Mouse (Mus musculus) stomach, embryonic 16.5 days (tissue): ENCODE measurements around the gene Mdk. TPM values are rescaled to one million over a fixed set of nuclear protein-coding genes. Genes with fewer than 3 reads are reported as not detected.

Experiments used
- ATAC-seq: fragments of 200-750 bp; cut with Nextera tagmentation; 2 replicates; pipeline ENCODE4 v1.8.0; 2017; ENCODE audit warnings: moderate number of reproducible peaks, moderate TSS enrichment; ENCODE audit not compliant: insufficient read depth, low FRiP score
- H3K27ac ChIP-seq: fragments of 300-500 bp; sonication (generic); 2 replicates; pipeline ENCODE4 v1.5.1; 2014; ENCODE audit warnings: low read length
- H3K27me3 ChIP-seq: fragments of 300-500 bp; sonication (generic); 2 replicates; pipeline ENCODE4 v1.6.1; 2014; ENCODE audit warnings: low read length, control low read depth, mixed read lengths; ENCODE audit not compliant: control insufficient read depth, insufficient read depth
- H3K36me3 ChIP-seq: fragments of 300-500 bp; sonication (generic); 2 replicates; pipeline ENCODE4 v1.6.1; 2014; ENCODE audit warnings: low read length; ENCODE audit not compliant: control insufficient read depth, insufficient read depth
- H3K4me1 ChIP-seq: fragments of 300-500 bp; sonication (generic); 2 replicates; pipeline ENCODE4 v1.6.1; 2014; ENCODE audit warnings: low read length, control low read depth, mixed read lengths; ENCODE audit not compliant: control insufficient read depth, insufficient read depth
- H3K4me2 ChIP-seq: fragments of 300-500 bp; sonication (generic); 2 replicates; pipeline ENCODE4 v1.6.1; 2014; ENCODE audit warnings: low read depth, low read length, mixed read lengths
- H3K4me3 ChIP-seq: fragments of 300-500 bp; sonication (generic); replicated peaks from 2 replicates; pipeline ENCODE4 v1.5.1; 2014; ENCODE audit warnings: mild to moderate bottlenecking, low read length
- H3K9ac ChIP-seq: fragments of 300-500 bp; sonication (generic); 2 replicates; pipeline ENCODE4 v1.6.1; 2014; ENCODE audit warnings: low read length
- H3K9me3 ChIP-seq: fragments of 300-500 bp; sonication (generic); replicated peaks from 2 replicates; pipeline ENCODE4 v1.6.1; 2016; ENCODE audit warnings: low read length, control low read depth; ENCODE audit not compliant: control insufficient read depth
- WGBS: fragments of 180-500 bp; shearing (Covaris S2); extraction: QIAGEN DNeasy Blood & Tissue Kit; methylation state at CpG from one replicate; pipeline ENCODE4 v1.1.7; 2014; 5-methylcytosine and 5-hydroxymethylcytosine counted together
- polyA plus RNA-seq: library from polyadenylated mRNA; unstranded; fragments of >200 nt; fragmentation: Nextera tagmentation; extraction: Ambion mirVana; gene quantifications from 2 replicates; pipeline ENCODE4 v1.2.1, GENCODE M21; 2015

Mdk gene
- polyA plus RNA-seq, 1 experiment from 2014 or later = 550 TPM

- H3K9ac ChIP-seq = peak overlapping the region; percentile 68
- peaks cover 66% of the 10 kb centered on the region for H3K4me1 ChIP-seq
- no peaks in the 10 kb centered on the region for H3K27me3 ChIP-seq
- H3K4me3 ChIP-seq = peak overlapping the region; percentile 27
- 14% methylated on average over 15 of the region's 15 CpGs for whole genome bisulfite sequencing
- peak; percentile 61; the same call in 1 of the 2 replicates for ATAC-seq
- no peaks in the 10 kb centered on the region for H3K9me3 ChIP-seq
- H3K27ac ChIP-seq = peak overlapping the region; percentile 80
- no peaks in the 10 kb centered on the region for H3K36me3 ChIP-seq
- peak overlapping the region; percentile 51 for H3K4me2 ChIP-seq
Observed at GRCm38 (mm10) chr2:91950275-91951085, 18.4 kb upstream of the Mdk start.

- peak; percentile 53 for ATAC-seq
- Histone ChIP-seq H3K4me2 (peak overlapping the region; percentile 51), H3K4me3 (peak overlapping the region; percentile 27), H3K27ac (peak overlapping the region; percentile 80), H3K4me1 (peaks cover 59% of the 10 kb centered on the region), H3K9me3 (no peaks in the 10 kb centered on the region), H3K36me3 (no peaks in the 10 kb centered on the region), H3K9ac (peak overlapping the region; percentile 68), H3K27me3 (no peaks in the 10 kb centered on the region)
- WGBS = 50% methylated on average over 17 of the region's 17 CpGs
Observed at GRCm38 (mm10) chr2:91949411-91950274, 17.5 kb upstream of the Mdk start.

GRCm38 (mm10) chr2:91948792-91949241 lies 16.7 kb upstream of the Mdk start:
- peak overlapping the region; percentile 68; the same call in 1 of the 2 replicates for H3K9ac ChIP-seq
- H3K4me2 ChIP-seq = no peak overlapping the region
- 62% methylated on average over 3 of the region's 3 CpGs for WGBS
- H3K4me3 ChIP-seq = no peak overlapping the region
- ATAC-seq = no peak
- H3K27ac ChIP-seq = peak overlapping the region; percentile 80; the same call in 1 of the 2 replicates
- no peaks in the 10 kb centered on the region for H3K36me3 ChIP-seq
- H3K4me1 ChIP-seq = peaks cover 61% of the 10 kb centered on the region
- H3K27me3 ChIP-seq = no peaks in the 10 kb centered on the region
- H3K9me3 ChIP-seq = no peaks in the 10 kb centered on the region

- H3K9me3 ChIP-seq = no peaks in the 10 kb centered on the region
- no peaks in the 10 kb centered on the region for H3K36me3 ChIP-seq
- H3K4me3 ChIP-seq = no peak overlapping the region
- H3K27ac ChIP-seq = peak overlapping the region; percentile 64; the same call in 1 of the 2 replicates
- peak overlapping the region; percentile 11; the same call in 1 of the 2 replicates for H3K9ac ChIP-seq
- 0 out of 2 replicates have a peak overlapping the region, but pooled peaks have one; percentile 13 for H3K4me2 ChIP-seq
- 67% methylated on average over 6 of the region's 6 CpGs for WGBS
- H3K27me3 ChIP-seq = no peaks in the 10 kb centered on the region
- no peak for ATAC-seq
- H3K4me1 ChIP-seq = peaks cover 58% of the 10 kb centered on the region
Observed at GRCm38 (mm10) chr2:91948151-91948509, 16.0 kb upstream of the Mdk start.

- Histone ChIP-seq H3K4me2 (peak overlapping the region; percentile 13; the same call in 1 of the 2 replicates), H3K27ac (peak overlapping the region; percentile 64; the same call in 1 of the 2 replicates), H3K9me3 (no peaks in the 10 kb centered on the region), H3K9ac (peak overlapping the region; percentile 11; the same call in 1 of the 2 replicates), H3K27me3 (no peaks in the 10 kb centered on the region), H3K4me1 (peaks cover 58% of the 10 kb centered on the region), H3K4me3 (no peak overlapping the region), H3K36me3 (no peaks in the 10 kb centered on the region)
- 0 out of 2 replicates have a peak, but pooled peaks have one; percentile 8 for ATAC-seq
- WGBS = 54% methylated on average over 11 of the region's 11 CpGs
Observed at GRCm38 (mm10) chr2:91947397-91948150, 15.5 kb upstream of the Mdk start.

GRCm38 (mm10) chr2:91946836-91947235 lies 14.7 kb upstream of the Mdk start:
- Histone ChIP-seq H3K27ac (no peak overlapping the region), H3K9ac (peak overlapping the region; percentile 42), H3K27me3 (no peaks in the 10 kb centered on the region), H3K9me3 (no peaks in the 10 kb centered on the region), H3K4me3 (no peak overlapping the region), H3K4me2 (no peak overlapping the region), H3K36me3 (no peaks in the 10 kb centered on the region; the same call in 1 of the 2 replicates), H3K4me1 (peaks cover 57% of the 10 kb centered on the region)
- WGBS = 35% methylated on average over 6 of the region's 6 CpGs
- no peak for ATAC-seq

- Histone ChIP-seq H3K27me3 (no peaks in the 10 kb centered on the region), H3K27ac (no peak within 1 kb of the TSS), H3K4me1 (peaks cover 50% of the 10 kb centered on the region), H3K4me3 (no peak within 1 kb of the TSS), H3K36me3 (no peaks in the 10 kb centered on the region; the same call in 1 of the 2 replicates), H3K4me2 (no peak within 1 kb of the TSS), H3K9me3 (no peaks in the 10 kb centered on the region), H3K9ac (peak within 1 kb of the TSS; percentile 42; the same call in 1 of the 2 replicates)
- WGBS = 92% methylated on average over 18 of the region's 18 CpGs
- no peak for ATAC-seq
Observed at GRCm38 (mm10) chr2:91945483-91945882, 13.4 kb upstream of the Mdk start, which contains the start of gene Gm9821. TSS of gene Gm9821 (plus strand) at chr2:91945703.

GRCm38 (mm10) chr2:91944170-91944950 lies 12.3 kb upstream of the Mdk start:
- H3K27ac ChIP-seq = no peak overlapping the region
- peaks cover 39% of the 10 kb centered on the region for H3K4me1 ChIP-seq
- H3K4me2 ChIP-seq = no peak overlapping the region
- H3K9me3 ChIP-seq = no peaks in the 10 kb centered on the region
- WGBS = 42% methylated on average over 13 of the region's 13 CpGs
- peak; percentile 53; the same call in 1 of the 2 replicates for ATAC-seq
- no peak overlapping the region for H3K4me3 ChIP-seq
- H3K9ac ChIP-seq = no peak overlapping the region
- no peaks in the 10 kb centered on the region for H3K27me3 ChIP-seq
- peaks cover 8% of the 10 kb centered on the region; the same call in 1 of the 2 replicates for H3K36me3 ChIP-seq
